Mouse (Mus musculus) lung, adult 2 months (tissue): Measurements from ENCODE around the gene Lamp1.

Source experiments
- CTCF ChIP-seq: fragments of 200-500 bp; IDR thresholded peaks from 2 replicates; pipeline ENCODE4 v1.5.1; 2011; ENCODE audit warnings: mild to moderate bottlenecking, low read length, control low read depth; ENCODE audit not compliant: insufficient read depth
- POLR2A ChIP-seq: fragments of 200-500 bp; IDR thresholded peaks from 2 replicates; pipeline ENCODE4 v1.6.1; 2011; ENCODE audit warnings: low read depth, mild to moderate bottlenecking, control low read depth, low read length, borderline replicate concordance; ENCODE audit errors: extremely low read depth

DNA sequence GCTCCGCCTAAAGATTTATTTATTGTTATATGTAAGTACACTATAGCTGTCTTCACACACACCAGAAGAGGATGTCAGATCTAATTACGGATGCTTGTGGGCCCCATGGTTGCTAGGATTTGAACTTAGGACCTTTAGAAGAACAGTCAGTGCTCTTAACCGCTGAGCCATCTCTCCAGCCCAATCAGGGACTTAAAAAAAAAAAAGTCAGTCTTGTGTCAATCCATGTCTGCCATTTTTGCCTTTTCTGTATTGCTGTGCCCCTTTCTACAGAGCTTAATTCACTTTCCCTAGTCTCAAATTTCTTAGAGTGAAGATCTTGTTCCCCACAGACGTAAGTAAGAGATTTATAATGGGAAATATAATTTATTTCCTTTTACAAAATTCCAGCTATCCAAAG is 59.5 kb downstream of the Lamp1 start:
- no peak for TF ChIP-seq POLR2A
- TF ChIP-seq CTCF = no peak
